Mouse (Mus musculus) adrenal gland, postnatal 4 days (tissue): ENCODE measurements around the gene Begain. TPM values are rescaled to one million over a fixed set of nuclear protein-coding genes. Genes with fewer than 3 reads are reported as not detected.
A peak's percentile ranks its signal among the peaks of the same experiment; 100 is the strongest.

ENCODE experiments used
- DNase-seq, 2 experiments: peaks; one replicate each; pipeline ENCODE4 v3.0.0; 2021 to 2022; ENCODE audit warnings: low spot score in 2 of 2, mixed read lengths in 2 of 2
- total RNA-seq, 2 experiments: library from RNA; stranded (reverse); gene quantifications; 2 replicates each; pipeline ENCODE4 v1.2.3; 2021

The Begain gene
- total RNA-seq, 2 experiments from 2014 or later: 16.6 to 19.7 TPM

- no peak for DNase-seq
Measured at GRCm38 (mm10) chr12:109053020-109053806, 14.8 kb downstream of the Begain start.

- no peak for DNase-seq
Measured at GRCm38 (mm10) chr12:109049949-109050348, 18.1 kb downstream of the Begain start.

GRCm38 (mm10) chr12:109045581-109045980 lies 22.4 kb downstream of the Begain start:
- no peak for DNase-seq

- DNase-seq: no peak
Measured at GRCm38 (mm10) chr12:109044497-109044896, 23.5 kb downstream of the Begain start.

- no peak for DNase-seq
Measured at GRCm38 (mm10) chr12:109039311-109039710, 28.7 kb downstream of the Begain start.

GRCm38 (mm10) chr12:109038179-109038819 lies 29.7 kb downstream of the Begain start:
- DNase-seq: no peak

GRCm38 (mm10) chr12:109037026-109037425 lies 31.0 kb downstream of the Begain start:
- no peak for DNase-seq

GRCm38 (mm10) chr12:109023780-109024179 lies 44.2 kb downstream of the Begain start:
- DNase-seq: no peak

- no peak for DNase-seq
Measured at GRCm38 (mm10) chr12:109022966-109023365, 45.1 kb downstream of the Begain start.

GRCm38 (mm10) chr12:109022181-109022691 lies 45.8 kb downstream of the Begain start:
- DNase-seq: no peak

- DNase-seq: no peak
Measured at GRCm38 (mm10) chr12:109010070-109010649, 57.9 kb downstream of the Begain start.

GRCm38 (mm10) chr12:109002978-109003377 lies 65.0 kb downstream of the Begain start:
- no peak for DNase-seq

- no peak for DNase-seq
Measured at GRCm38 (mm10) chr12:108997249-108997648, 70.8 kb downstream of the Begain start.

GRCm38 (mm10) chr12:108995976-108996636 lies 71.9 kb downstream of the Begain start:
- DNase-seq: no peak

- DNase-seq: peak; percentile 63 to 67
Measured at GRCm38 (mm10) chr12:108994436-108995031, 73.5 kb downstream of the Begain start.

GRCm38 (mm10) chr12:108993046-108993445 lies 75.0 kb downstream of the Begain start:
- no peak for DNase-seq

GRCm38 (mm10) chr12:108990425-108990824 lies 77.6 kb downstream of the Begain start:
- DNase-seq: no peak

GRCm38 (mm10) chr12:108987448-108987847 lies 80.6 kb downstream of the Begain start:
- no peak for DNase-seq

GRCm38 (mm10) chr12:108985025-108985424 lies 83.0 kb downstream of the Begain start:
- no peak for DNase-seq

- DNase-seq: no peak
Measured at GRCm38 (mm10) chr12:108984471-108984870, 83.5 kb downstream of the Begain start.

- no peak for DNase-seq
Measured at GRCm38 (mm10) chr12:108983496-108983895, 84.5 kb downstream of the Begain start.
